Mouse (Mus musculus): Measurements from ENCODE around the gene Tanc1.
"Not testable (repeated sequence)": the region's sequence is repeated elsewhere in the genome, so short reads cannot be mapped to it uniquely, and the experiment has no call there.

The Tanc1 gene

GRCm38 (mm10) chr2:59611831-59612732, at the start of gene Tanc1:
Gene Tanc1 (plus strand): TSS chr2:59612042.
- in situ Hi-C loops (cut with MboI, MseI): no loop called here

GRCm38 (mm10) chr2:59562215-59562614, 49.6 kb upstream of the Tanc1 start:
- in situ Hi-C loops (cut with MboI, MseI): no loop called here

GRCm38 (mm10) chr2:59562696-59563095, 49.1 kb upstream of the Tanc1 start:
- in situ Hi-C loops (cut with MboI, MseI): no loop called here

GRCm38 (mm10) chr2:59564029-59564611, 47.7 kb upstream of the Tanc1 start:
- in situ Hi-C loops (cut with MboI, MseI): not testable (repeated sequence)

GRCm38 (mm10) chr2:59564947-59565346, 46.9 kb upstream of the Tanc1 start:
- in situ Hi-C loops (cut with MboI, MseI): no loop called here

GRCm38 (mm10) chr2:59580939-59581338, 30.9 kb upstream of the Tanc1 start:
- in situ Hi-C loops (cut with MboI, MseI): no loop called here

- in situ Hi-C loops (cut with MboI, MseI): no loop called here
Measured at GRCm38 (mm10) chr2:59583961-59584360, 27.9 kb upstream of the Tanc1 start.

- in situ Hi-C loops (cut with MboI, MseI): no loop called here
Measured at GRCm38 (mm10) chr2:59587387-59588095, 24.3 kb upstream of the Tanc1 start.

- in situ Hi-C loops (cut with MboI, MseI): no loop called here
Measured at GRCm38 (mm10) chr2:59588096-59588405, 23.8 kb upstream of the Tanc1 start.

- in situ Hi-C loops (cut with MboI, MseI): no loop called here
Measured at GRCm38 (mm10) chr2:59593341-59593902, 18.4 kb upstream of the Tanc1 start.

- in situ Hi-C loops (cut with MboI, MseI): no loop called here
Measured at GRCm38 (mm10) chr2:59594095-59594494, 17.7 kb upstream of the Tanc1 start.

GRCm38 (mm10) chr2:59596545-59596944, 15.3 kb upstream of the Tanc1 start:
- in situ Hi-C loops (cut with MboI, MseI): no loop called here

GRCm38 (mm10) chr2:59598286-59598685, 13.6 kb upstream of the Tanc1 start:
- in situ Hi-C loops (cut with MboI, MseI): no loop called here

- in situ Hi-C loops (cut with MboI, MseI): no loop called here
Measured at GRCm38 (mm10) chr2:59598894-59599293, 12.9 kb upstream of the Tanc1 start.

- in situ Hi-C loops (cut with MboI, MseI): no loop called here
Measured at GRCm38 (mm10) chr2:59599338-59600111, 12.3 kb upstream of the Tanc1 start.

GRCm38 (mm10) chr2:59600123-59600840, 11.6 kb upstream of the Tanc1 start:
- in situ Hi-C loops (cut with MboI, MseI): no loop called here

- in situ Hi-C loops (cut with MboI, MseI): no loop called here
Measured at GRCm38 (mm10) chr2:59600980-59601379, 10.9 kb upstream of the Tanc1 start.

GRCm38 (mm10) chr2:59601452-59601851, 10.4 kb upstream of the Tanc1 start:
- in situ Hi-C loops (cut with MboI, MseI): no loop called here

GRCm38 (mm10) chr2:59608958-59609357, 2.9 kb upstream of the Tanc1 start:
- in situ Hi-C loops (cut with MboI, MseI): no loop called here

- in situ Hi-C loops (cut with MboI, MseI): no loop called here
Measured at GRCm38 (mm10) chr2:59611216-59611810, 529 bp upstream of the Tanc1 start.

Data from regulatory T cell (primary cell).